Mouse (Mus musculus): ENCODE measurements around the gene Hal. TPM values are rescaled to one million over a fixed set of nuclear protein-coding genes. Genes with fewer than 3 reads are reported as not detected.

Gene Hal
- polyA plus RNA-seq, 1 experiment, result not detected

DNA sequence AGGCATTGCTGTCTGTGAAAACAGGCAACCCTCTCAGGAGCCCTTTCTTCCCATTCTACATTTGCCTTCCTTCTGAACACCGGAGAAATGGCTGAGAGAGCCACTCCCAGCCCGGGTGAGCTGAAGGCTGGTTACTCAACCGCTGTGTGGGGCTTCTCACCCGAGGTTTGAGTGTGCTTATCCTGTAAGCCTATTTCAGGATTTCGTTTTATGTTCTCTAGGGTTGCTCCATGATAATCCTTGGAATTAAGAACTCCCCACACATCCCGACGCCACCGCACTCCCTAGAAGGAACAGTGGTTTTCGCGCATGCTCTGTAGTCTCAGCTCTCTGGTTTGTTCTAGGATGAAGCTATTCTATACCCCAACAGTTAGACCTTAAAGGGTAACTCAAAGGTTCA lies 12.8 kb downstream of the Hal start:
- Histone ChIP-seq H3K4me1 (ENCODE audit: control insufficient read depth, insufficient read depth, low read length) (no peaks in the 10 kb centered on the region), H3K4me3 (ENCODE audit: insufficient read depth, low read depth, low read length) (no peak overlapping the region), H3K27ac (ENCODE audit: insufficient read depth, low read depth, low read length) (no peak overlapping the region)
- no peak for TF ChIP-seq POLR2A (IDR thresholded peaks at IDR 0.05; ENCODE audit: insufficient read depth, low read depth, low read length)
- 77% methylated on average over 10 of the region's 10 CpGs for WGBS

DNA sequence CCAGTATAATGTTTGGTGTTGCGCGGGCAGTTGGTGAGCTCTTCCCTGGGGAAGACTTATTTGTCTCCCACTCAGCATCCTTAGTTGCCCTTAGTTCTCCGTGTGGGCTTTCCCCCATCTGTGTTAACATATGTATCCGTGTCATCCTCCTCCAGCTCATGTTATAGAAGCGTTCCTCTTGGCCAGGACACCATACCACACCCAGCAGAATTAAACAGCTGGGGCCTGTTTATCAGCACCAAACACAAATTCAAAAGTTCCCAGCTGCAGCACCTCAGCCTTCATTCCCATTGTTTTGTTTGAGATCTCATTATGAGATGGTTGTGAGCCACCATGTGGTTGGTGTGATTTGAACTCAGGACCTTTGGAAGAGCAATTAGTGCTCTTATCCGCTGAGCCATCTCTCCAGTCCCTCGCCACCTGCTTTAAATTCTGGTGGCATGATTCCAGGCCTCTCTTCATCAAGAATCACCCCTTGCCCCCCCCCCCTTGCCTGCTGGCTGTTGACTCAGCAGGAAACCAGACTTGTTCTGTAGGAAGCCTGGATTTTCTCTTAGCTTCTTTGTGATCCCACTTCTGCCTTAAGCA lies 19.9 kb downstream of the Hal start:
- Histone ChIP-seq H3K27ac (ENCODE audit: insufficient read depth, low read depth, low read length) (no peak overlapping the region), H3K4me3 (ENCODE audit: insufficient read depth, low read depth, low read length) (no peak overlapping the region), H3K4me1 (ENCODE audit: control insufficient read depth, insufficient read depth, low read length) (no peaks in the 10 kb centered on the region)
- 79% methylated on average over 7 of the region's 7 CpGs for WGBS
- no peak for TF ChIP-seq CTCF (IDR thresholded peaks at IDR 0.05; ENCODE audit: insufficient read depth, low read depth, low read length)
- no peak for TF ChIP-seq POLR2A (IDR thresholded peaks at IDR 0.05; ENCODE audit: insufficient read depth, low read depth, low read length)

DNA sequence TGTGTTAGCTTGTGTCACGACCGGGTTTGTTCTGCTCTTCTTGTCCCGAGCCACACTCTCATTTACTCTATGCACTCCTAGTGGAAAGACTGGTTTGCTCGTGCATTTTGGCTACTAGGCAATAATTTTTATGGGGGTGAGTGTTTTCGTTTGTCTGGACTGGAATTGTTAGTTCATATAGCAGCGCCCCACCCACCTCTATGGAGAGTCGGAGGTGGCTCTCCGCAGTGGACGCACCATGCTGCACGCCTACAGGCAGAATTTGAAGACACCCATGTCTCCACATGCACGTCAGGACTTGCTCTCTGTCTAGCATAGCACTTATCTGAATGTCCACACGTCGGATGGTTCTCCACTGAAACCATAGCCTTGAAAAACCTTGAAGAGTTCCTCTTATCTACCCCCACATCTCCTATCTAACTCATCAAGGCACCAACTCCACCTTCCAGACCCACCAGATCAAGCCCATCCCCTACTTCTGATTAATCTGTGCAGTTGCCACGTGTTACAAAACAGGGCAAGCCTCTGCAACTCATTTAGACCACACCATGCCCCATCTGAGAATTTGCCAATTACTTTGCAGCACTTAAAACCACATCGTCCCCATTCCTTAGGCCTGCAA lies 21.1 kb downstream of the Hal start:
- Histone ChIP-seq H3K4me3 (ENCODE audit: insufficient read depth, low read depth, low read length) (no peak overlapping the region), H3K27ac (ENCODE audit: insufficient read depth, low read depth, low read length) (no peak overlapping the region), H3K4me1 (ENCODE audit: control insufficient read depth, insufficient read depth, low read length) (no peaks in the 10 kb centered on the region)
- TF ChIP-seq POLR2A (IDR thresholded peaks at IDR 0.05; ENCODE audit: insufficient read depth, low read depth, low read length) (no peak), CTCF (IDR thresholded peaks at IDR 0.05; ENCODE audit: insufficient read depth, low read depth, low read length) (no peak)
- 94% methylated on average over 15 of the region's 15 CpGs for WGBS

GRCm38 (mm10) chr10:93515419-93515818 lies 26.9 kb downstream of the Hal start:
- Histone ChIP-seq H3K4me1 (ENCODE audit: control insufficient read depth, insufficient read depth, low read length) (no peaks in the 10 kb centered on the region), H3K27ac (ENCODE audit: insufficient read depth, low read depth, low read length) (no peak overlapping the region), H3K4me3 (ENCODE audit: insufficient read depth, low read depth, low read length) (no peak overlapping the region)
- no peak for TF ChIP-seq CTCF (IDR thresholded peaks at IDR 0.05; ENCODE audit: insufficient read depth, low read depth, low read length)
- no peak for TF ChIP-seq POLR2A (IDR thresholded peaks at IDR 0.05; ENCODE audit: insufficient read depth, low read depth, low read length)
- WGBS, result 41% methylated on average over 1 of the region's 1 CpGs

GRCm38 (mm10) chr10:93515927-93516326 lies 27.4 kb downstream of the Hal start:
- TF ChIP-seq CTCF (IDR thresholded peaks at IDR 0.05; ENCODE audit: insufficient read depth, low read depth, low read length), result no peak
- TF ChIP-seq POLR2A (IDR thresholded peaks at IDR 0.05; ENCODE audit: insufficient read depth, low read depth, low read length), result no peak
- H3K4me1 ChIP-seq (ENCODE audit: control insufficient read depth, insufficient read depth, low read length), result no peaks in the 10 kb centered on the region
- no peak overlapping the region for H3K4me3 ChIP-seq (ENCODE audit: insufficient read depth, low read depth, low read length)
- WGBS, result 87% methylated on average over 12 of the region's 12 CpGs
- no peak overlapping the region for H3K27ac ChIP-seq (ENCODE audit: insufficient read depth, low read depth, low read length)

DNA sequence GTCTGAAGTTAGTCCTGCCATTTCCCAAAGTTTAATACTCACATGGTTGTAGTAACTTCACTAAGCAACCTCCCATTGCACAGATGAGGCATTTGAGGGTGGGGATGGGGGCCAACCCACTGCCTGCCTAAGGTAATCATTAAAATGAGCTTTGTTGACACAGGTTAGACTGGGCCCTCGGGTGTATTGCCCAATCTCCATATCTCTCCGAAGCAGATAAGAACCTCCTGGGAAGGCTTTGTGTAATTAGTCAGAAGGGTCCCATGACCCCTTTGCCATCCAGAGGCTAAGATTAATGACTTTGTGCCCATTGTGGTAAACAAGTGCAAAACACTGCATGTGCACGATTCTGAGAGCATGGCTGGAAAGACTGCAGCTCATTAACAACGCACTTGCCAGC lies 29.2 kb downstream of the Hal start:
- no peak overlapping the region for H3K4me3 ChIP-seq (ENCODE audit: insufficient read depth, low read depth, low read length)
- H3K27ac ChIP-seq (ENCODE audit: insufficient read depth, low read depth, low read length), result no peak overlapping the region
- TF ChIP-seq POLR2A (IDR thresholded peaks at IDR 0.05; ENCODE audit: insufficient read depth, low read depth, low read length), result no peak
- no peak for TF ChIP-seq CTCF (IDR thresholded peaks at IDR 0.05; ENCODE audit: insufficient read depth, low read depth, low read length)
- WGBS, result 71% methylated on average over 4 of the region's 4 CpGs
- H3K4me1 ChIP-seq (ENCODE audit: control insufficient read depth, insufficient read depth, low read length), result no peaks in the 10 kb centered on the region

DNA sequence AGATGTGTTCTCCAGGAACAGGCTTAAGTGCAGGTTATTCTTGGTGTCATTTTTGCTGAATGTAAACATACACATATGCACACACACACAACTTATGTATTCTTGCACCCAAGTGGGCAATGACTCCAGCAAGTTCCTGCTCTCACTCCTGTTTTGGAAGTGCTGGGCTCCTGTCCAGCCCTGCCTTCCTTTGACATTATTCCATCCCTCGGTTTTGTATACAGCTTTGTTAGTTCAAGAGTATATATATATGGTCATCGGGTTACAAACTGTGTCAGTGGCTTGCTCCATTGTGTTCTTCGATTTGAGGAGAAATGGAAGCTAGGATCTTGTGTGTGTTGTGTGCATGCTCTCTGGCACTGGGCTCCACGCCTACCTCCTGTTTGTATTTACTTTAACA lies 29.6 kb downstream of the Hal start:
- no peak overlapping the region for H3K4me3 ChIP-seq (ENCODE audit: insufficient read depth, low read depth, low read length)
- no peak overlapping the region for H3K27ac ChIP-seq (ENCODE audit: insufficient read depth, low read depth, low read length)
- WGBS, result 81% methylated on average over 4 of the region's 4 CpGs
- H3K4me1 ChIP-seq (ENCODE audit: control insufficient read depth, insufficient read depth, low read length), result no peaks in the 10 kb centered on the region
- TF ChIP-seq POLR2A (IDR thresholded peaks at IDR 0.05; ENCODE audit: insufficient read depth, low read depth, low read length), result no peak
- no peak for TF ChIP-seq CTCF (IDR thresholded peaks at IDR 0.05; ENCODE audit: insufficient read depth, low read depth, low read length)

DNA sequence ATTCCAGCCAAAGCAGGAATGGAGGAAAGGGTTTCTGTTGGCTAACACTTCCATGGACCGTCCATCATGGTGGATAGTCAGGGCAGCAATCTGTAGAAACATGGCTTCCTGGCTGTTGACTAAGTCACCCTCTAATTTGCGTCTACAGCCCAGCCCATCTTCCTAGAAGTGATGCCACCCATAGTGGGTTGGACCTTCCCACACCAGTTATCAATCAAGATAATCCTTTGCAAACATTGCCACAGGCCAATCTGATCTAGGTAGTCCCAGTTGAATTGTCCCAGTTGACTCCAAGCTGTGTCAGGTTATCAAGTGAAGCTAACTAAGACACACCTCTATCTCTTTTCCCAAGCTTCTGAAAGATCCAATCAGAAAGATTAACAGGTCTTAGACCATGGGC lies 30.1 kb downstream of the Hal start:
- no peak overlapping the region for H3K27ac ChIP-seq (ENCODE audit: insufficient read depth, low read depth, low read length)
- H3K4me1 ChIP-seq (ENCODE audit: control insufficient read depth, insufficient read depth, low read length), result no peaks in the 10 kb centered on the region
- TF ChIP-seq POLR2A (IDR thresholded peaks at IDR 0.05; ENCODE audit: insufficient read depth, low read depth, low read length), result no peak
- no peak for TF ChIP-seq CTCF (IDR thresholded peaks at IDR 0.05; ENCODE audit: insufficient read depth, low read depth, low read length)
- H3K4me3 ChIP-seq (ENCODE audit: insufficient read depth, low read depth, low read length), result no peak overlapping the region
- 93% methylated on average over 2 of the region's 2 CpGs for WGBS

DNA sequence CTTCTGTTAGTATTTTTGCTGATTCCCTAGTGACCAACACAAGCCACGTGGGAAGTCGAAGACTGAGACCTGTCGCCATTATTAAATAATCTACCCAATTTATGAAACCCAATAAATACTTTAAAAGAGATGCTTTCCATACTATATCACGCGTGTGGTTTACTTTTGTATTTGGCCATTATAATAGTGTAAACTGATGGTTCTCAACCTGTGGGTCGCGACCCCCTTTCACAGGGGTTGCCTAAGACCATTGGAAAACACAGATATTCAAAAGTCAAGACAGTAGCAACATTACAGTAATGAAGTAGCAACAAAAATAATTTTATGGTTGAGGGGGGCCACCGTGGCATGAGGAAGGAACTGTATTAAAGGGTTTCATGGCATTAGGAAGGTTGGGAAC lies 30.6 kb downstream of the Hal start:
- WGBS, result 93% methylated on average over 8 of the region's 8 CpGs
- no peak overlapping the region for H3K4me3 ChIP-seq (ENCODE audit: insufficient read depth, low read depth, low read length)

More for the DNA sequence above, 30.6 kb downstream of the Hal start:
- Histone ChIP-seq H3K27ac (ENCODE audit: insufficient read depth, low read depth, low read length) (no peak overlapping the region), H3K4me1 (ENCODE audit: control insufficient read depth, insufficient read depth, low read length) (no peaks in the 10 kb centered on the region)
- no peak for TF ChIP-seq POLR2A (IDR thresholded peaks at IDR 0.05; ENCODE audit: insufficient read depth, low read depth, low read length)
- TF ChIP-seq CTCF (IDR thresholded peaks at IDR 0.05; ENCODE audit: insufficient read depth, low read depth, low read length), result no peak

All from olfactory bulb, adult 2 months (tissue).